Mouse (Mus musculus) lung, embryonic 14.5 days (tissue): Measurements from ENCODE around the gene Erich3. TPM values are rescaled to one million over a fixed set of nuclear protein-coding genes. Genes with fewer than 3 reads are reported as not detected.

Experiments used
- ATAC-seq: fragments of 200-750 bp; cut with Nextera tagmentation; 2 replicates; pipeline ENCODE4 v1.8.0; 2017; ENCODE audit warnings: mild to moderate bottlenecking, moderate TSS enrichment, moderate library complexity; ENCODE audit not compliant: insufficient read depth
- DNase-seq: peaks from one replicate; pipeline ENCODE4 v3.0.0-alpha.2; 2015
- H3K27ac ChIP-seq: fragments of 300-500 bp; sonication (generic); 2 replicates; pipeline ENCODE4 v1.5.1; 2014; ENCODE audit warnings: low read depth, mild to moderate bottlenecking, moderate library complexity
- H3K27me3 ChIP-seq: fragments of 300-500 bp; sonication (generic); 2 replicates; pipeline ENCODE4 v1.6.1; 2014; ENCODE audit warnings: low read length, control low read depth; ENCODE audit not compliant: insufficient read depth
- H3K36me3 ChIP-seq: fragments of 300-500 bp; sonication (generic); 2 replicates; pipeline ENCODE4 v1.6.1; 2014; ENCODE audit warnings: control low read depth; ENCODE audit not compliant: insufficient read depth
- H3K4me1 ChIP-seq: fragments of 300-500 bp; sonication (generic); 2 replicates; pipeline ENCODE4 v1.6.1; 2014; ENCODE audit warnings: antibody characterized with exemption, control low read depth; ENCODE audit not compliant: insufficient read depth
- H3K4me2 ChIP-seq: fragments of 300-500 bp; sonication (generic); 2 replicates; pipeline ENCODE4 v1.6.1; 2014; ENCODE audit warnings: mild to moderate bottlenecking
- H3K4me3 ChIP-seq: fragments of 300-500 bp; sonication (generic); 2 replicates; pipeline ENCODE4 v1.5.1; 2014; ENCODE audit warnings: low read depth, low read length
- H3K9ac ChIP-seq: fragments of 300-500 bp; sonication (generic); 2 replicates; pipeline ENCODE4 v1.6.1; 2014
- H3K9me3 ChIP-seq: fragments of 300-500 bp; sonication (generic); 2 replicates; pipeline ENCODE4 v1.6.1; 2016; ENCODE audit warnings: low read depth, low read length, control low read depth
- CTCF ChIP-seq: IDR thresholded peaks from 2 replicates; pipeline ENCODE4 v1.5.1; 2016; ENCODE audit warnings: antibody characterized with exemption, low read depth
- WGBS: fragments of 180-500 bp; shearing (Covaris S2); extraction: QIAGEN DNeasy Blood & Tissue Kit; methylation state at CpG from one replicate; pipeline ENCODE4 v1.1.7; 2014; 5-methylcytosine and 5-hydroxymethylcytosine counted together
- polyA plus RNA-seq: library from polyadenylated mRNA; unstranded; fragments of >200 nt; fragmentation: Nextera tagmentation; extraction: Ambion mirVana; gene quantifications from 2 replicates; pipeline ENCODE4 v1.2.1, GENCODE M21; 2014

Erich3 gene
- polyA plus RNA-seq, 1 experiment from 2014 or later, result not detected

DNA sequence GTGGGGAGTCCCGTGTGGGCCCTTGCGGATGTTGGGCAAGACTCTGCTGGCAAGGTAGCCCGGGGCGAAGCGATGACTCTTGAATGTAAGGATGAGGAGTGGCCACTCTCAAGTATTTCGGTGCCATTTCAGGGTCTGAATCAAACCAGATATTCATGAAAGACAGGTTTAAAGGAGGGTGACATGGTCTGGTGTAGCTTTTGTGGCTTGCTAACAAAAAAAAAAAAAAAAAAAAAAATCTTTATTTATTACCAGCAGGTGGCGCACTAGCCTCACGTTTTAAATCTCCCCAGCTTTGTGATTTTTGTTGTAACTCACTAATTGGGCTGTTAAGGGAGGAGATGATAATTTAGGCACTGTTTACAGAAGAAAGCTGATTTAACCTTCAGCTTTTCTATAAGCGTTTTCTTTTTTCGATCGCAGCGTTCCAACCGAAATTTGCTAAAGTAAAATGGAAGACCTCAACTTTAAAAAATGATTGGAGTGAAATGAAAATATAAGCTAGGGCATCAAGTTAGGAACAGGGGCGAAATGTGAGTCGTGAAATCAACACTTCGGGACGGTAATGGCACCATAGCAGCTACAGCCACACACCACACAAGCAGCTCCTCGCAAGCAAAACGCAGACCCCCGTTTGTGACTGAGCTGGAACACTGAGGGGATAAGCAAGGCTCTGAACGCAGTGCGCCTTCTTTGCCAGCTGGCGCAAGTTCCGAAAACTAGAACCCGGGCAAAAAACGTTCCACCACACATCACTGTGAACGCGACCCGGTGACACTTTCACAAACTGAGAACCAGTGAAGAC, 16.8 kb upstream of the Erich3 start:
- H3K27me3 ChIP-seq, result no peaks in the 10 kb centered on the region
- no peaks in the 10 kb centered on the region for H3K36me3 ChIP-seq
- no peak overlapping the region for H3K27ac ChIP-seq
- peak; percentile 73 for ATAC-seq
- peak overlapping the region; percentile 55 for H3K4me2 ChIP-seq
- H3K4me1 ChIP-seq, result no peaks in the 10 kb centered on the region
- peak; percentile 61 for TF ChIP-seq CTCF
- no peak overlapping the region; the same call in 1 of the 2 replicates for H3K9ac ChIP-seq
- H3K4me3 ChIP-seq, result peak overlapping the region; percentile 26
- no peaks in the 10 kb centered on the region for H3K9me3 ChIP-seq
- WGBS, result 41% methylated on average over 29 of the region's 29 CpGs
- peak; percentile 77 for DNase-seq

DNA sequence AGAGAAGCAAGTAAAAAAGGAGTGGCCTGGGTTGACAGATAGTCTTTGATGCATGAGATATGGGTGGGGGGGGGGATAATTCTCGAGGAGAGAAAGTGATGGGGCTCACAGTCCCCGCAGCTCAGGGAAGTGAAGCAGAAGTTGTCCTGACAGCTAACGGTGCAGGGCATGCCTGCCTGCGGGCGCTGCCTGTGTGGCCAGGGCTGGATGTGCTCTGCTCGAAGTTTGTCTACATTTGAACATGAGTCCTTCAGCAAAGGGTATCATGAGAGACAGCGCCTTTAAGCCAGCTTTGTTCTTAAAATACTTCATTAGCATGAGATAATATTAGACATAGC, 16.2 kb upstream of the Erich3 start:
- Histone ChIP-seq H3K36me3 (no peaks in the 10 kb centered on the region), H3K4me1 (no peaks in the 10 kb centered on the region), H3K27ac (no peak overlapping the region), H3K4me3 (peak overlapping the region; percentile 26), H3K4me2 (peak overlapping the region; percentile 55), H3K27me3 (no peaks in the 10 kb centered on the region), H3K9ac (no peak overlapping the region; the same call in 1 of the 2 replicates), H3K9me3 (no peaks in the 10 kb centered on the region)
- ATAC-seq (peak; percentile 36; the same call in 1 of the 2 replicates), DNase-seq (peak; percentile 11)
- WGBS, result 38% methylated on average over 7 of the region's 7 CpGs
- no peak for TF ChIP-seq CTCF

DNA sequence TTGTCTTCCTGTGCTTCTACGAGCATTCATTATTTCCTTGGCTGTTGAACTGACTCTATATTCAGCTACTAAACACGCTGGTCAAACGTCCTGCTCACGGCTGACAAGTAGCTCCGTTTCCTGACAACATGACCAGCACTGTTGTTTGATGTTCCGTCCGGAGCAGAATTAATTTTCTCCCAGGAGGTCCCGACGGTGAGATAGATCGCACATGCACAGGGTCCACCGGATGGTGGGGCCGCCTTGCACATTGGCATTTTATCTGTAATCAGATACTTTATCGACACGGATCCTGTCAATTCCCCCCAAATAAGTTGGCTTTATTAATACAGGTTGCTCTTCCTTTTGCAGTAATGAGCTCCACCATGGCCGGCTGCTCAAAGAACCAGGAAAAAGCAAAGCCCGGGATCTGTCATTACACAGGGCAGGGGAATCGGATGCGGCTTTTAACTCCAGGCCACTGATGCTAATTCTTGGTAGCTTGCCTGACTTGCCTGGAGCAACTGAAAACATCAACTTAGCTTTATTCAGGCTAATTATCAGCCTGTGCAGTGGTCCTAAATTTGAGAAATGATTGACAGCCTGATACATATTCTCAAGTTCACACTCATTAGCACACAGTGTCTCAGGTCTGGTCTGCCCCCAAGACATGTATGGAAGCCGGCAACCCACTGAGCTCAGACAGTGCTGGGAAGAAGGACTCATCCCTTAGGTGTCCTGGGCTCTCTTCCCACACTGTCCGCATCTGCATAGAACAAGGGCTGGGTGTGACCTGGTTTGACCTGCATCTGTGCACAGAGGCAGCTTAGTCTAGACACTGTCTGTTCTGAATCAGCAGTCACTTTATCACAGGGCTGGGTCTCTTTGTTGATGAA, 14.0 kb upstream of the Erich3 start:
- ATAC-seq (peak; percentile 12; the same call in 1 of the 2 replicates), DNase-seq (no peak)
- no peak overlapping the region for H3K9ac ChIP-seq
- H3K9me3 ChIP-seq, result no peaks in the 10 kb centered on the region
- H3K36me3 ChIP-seq, result no peaks in the 10 kb centered on the region
- no peak overlapping the region for H3K4me3 ChIP-seq
- H3K4me1 ChIP-seq, result no peaks in the 10 kb centered on the region
- WGBS, result 55% methylated on average over 20 of the region's 20 CpGs
- no peak for TF ChIP-seq CTCF
- H3K4me2 ChIP-seq, result no peak overlapping the region
- H3K27me3 ChIP-seq, result 0 out of 2 replicates have a peak, but pooled peaks cover 2% of the 10 kb centered on the region
- H3K27ac ChIP-seq, result no peak overlapping the region

DNA sequence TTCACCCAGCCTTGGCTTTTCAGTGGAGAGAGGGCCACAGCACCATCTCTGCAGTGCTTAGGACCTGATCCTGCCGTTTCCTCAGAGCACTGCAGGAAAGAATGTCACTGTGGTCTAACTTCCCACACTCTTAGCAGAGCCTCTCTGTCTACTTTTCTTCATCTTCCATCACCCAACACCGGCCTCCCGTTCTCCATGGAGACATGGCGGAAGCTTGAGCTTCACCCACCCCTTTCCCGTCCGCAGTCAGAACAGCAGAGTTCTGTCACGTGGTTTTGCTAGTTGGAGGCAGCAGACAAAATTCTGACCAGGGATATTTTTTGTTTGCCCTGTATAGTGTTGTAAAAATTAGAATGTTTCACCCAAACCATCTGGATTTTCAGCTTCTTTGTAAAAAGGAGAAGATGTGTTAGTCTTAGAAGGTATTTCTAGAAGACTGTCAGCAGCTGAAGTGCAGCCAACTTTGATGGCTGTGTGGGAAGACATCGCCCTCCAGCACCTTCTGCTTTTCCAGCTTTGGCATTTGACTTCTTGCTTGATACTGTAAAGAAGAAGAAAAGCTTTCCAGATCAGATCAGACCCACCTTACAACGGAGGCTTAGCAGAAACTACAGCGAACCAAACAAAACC, 12.4 kb upstream of the Erich3 start:
- H3K9me3 ChIP-seq, result no peaks in the 10 kb centered on the region
- no peaks in the 10 kb centered on the region for H3K36me3 ChIP-seq
- peak; percentile 14 for DNase-seq
- no peak overlapping the region for H3K9ac ChIP-seq
- no peak overlapping the region for H3K4me3 ChIP-seq
- 0 out of 2 replicates have a peak, but pooled peaks cover 2% of the 10 kb centered on the region for H3K27me3 ChIP-seq
- 56% methylated on average over 10 of the region's 10 CpGs for WGBS
- no peak overlapping the region for H3K27ac ChIP-seq
- no peak for ATAC-seq
- no peaks in the 10 kb centered on the region for H3K4me1 ChIP-seq
- TF ChIP-seq CTCF, result no peak
- H3K4me2 ChIP-seq, result no peak overlapping the region

DNA sequence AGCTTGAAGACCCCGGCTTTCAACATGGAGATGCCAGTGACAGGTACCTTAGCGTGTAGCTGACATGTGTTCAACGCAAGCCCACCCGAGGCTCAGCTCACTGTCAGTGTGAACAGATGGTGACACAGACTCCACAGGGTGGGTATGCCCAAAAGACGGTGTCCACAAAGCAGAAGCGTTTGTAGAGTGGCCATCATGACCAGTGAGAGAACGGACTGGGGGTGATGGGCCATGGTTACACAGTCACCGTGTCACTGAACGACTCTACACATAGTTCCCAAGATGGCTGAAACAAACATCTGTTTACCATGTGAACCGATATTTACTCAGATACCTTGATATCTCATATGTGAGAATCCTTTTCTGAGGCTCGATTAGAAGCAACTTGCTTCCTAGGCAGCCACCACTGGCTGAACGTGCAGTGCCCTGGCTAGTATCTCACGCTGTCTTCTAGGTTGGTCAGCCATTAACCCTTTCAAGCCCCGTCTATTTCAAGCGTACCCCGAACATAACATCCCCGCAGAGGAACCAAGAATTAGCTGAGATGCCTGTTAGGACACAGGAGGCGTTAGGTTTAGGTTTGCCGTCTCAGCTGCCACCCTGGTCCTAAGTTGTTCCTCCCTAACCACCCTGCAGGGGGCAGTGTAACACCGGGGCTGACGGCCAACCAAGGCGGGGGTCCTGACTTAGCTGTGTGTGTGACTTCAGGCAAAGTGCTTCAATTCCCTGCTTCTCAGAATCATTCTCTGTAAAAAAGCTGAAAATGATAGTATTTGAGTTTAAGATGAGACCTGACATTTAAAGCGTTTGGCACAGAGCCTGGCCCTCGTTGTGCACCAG, 10.9 kb upstream of the Erich3 start:
- H3K4me3 ChIP-seq, result no peak overlapping the region
- H3K4me1 ChIP-seq, result no peaks in the 10 kb centered on the region
- 0 out of 2 replicates have a peak, but pooled peaks cover 2% of the 10 kb centered on the region for H3K27me3 ChIP-seq
- H3K9me3 ChIP-seq, result no peaks in the 10 kb centered on the region
- no peaks in the 10 kb centered on the region for H3K36me3 ChIP-seq
- no peak overlapping the region for H3K4me2 ChIP-seq
- H3K27ac ChIP-seq, result no peak overlapping the region
- DNase-seq, result peak; percentile 79
- 0 out of 2 replicates have a peak, but pooled peaks have one; percentile 36 for ATAC-seq
- peak; percentile 92 for TF ChIP-seq CTCF
- WGBS, result 40% methylated on average over 24 of the region's 24 CpGs
- H3K9ac ChIP-seq, result no peak overlapping the region

DNA sequence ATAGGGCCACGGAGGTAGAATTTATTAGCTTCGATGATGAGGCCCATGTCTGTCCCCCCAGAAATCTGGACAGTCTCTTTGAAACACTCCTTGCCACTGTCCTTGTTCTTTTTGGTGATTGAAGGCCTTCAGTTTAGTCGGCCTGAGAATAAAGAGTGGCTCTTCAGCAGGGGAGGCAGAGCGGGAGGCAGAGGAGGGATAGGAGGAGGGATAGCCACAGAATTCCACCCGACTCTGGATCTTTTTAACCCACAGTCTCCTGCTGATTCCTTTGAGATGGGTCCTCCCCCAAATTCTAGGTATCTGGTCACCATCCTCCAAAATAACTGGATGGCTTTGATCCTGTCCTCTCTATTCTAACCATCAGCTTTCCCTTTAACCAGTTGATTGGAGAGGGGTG, 10.2 kb upstream of the Erich3 start:
- Histone ChIP-seq H3K4me3 (no peak overlapping the region), H3K9ac (no peak overlapping the region), H3K36me3 (no peaks in the 10 kb centered on the region), H3K9me3 (no peaks in the 10 kb centered on the region), H3K4me1 (no peaks in the 10 kb centered on the region), H3K4me2 (no peak overlapping the region), H3K27me3 (0 out of 2 replicates have a peak, but pooled peaks cover 2% of the 10 kb centered on the region), H3K27ac (no peak overlapping the region)
- DNase-seq (no peak), ATAC-seq (no peak)
- WGBS, result 60% methylated on average over 5 of the region's 5 CpGs
- no peak for TF ChIP-seq CTCF
